Mouse (Mus musculus) embryo, embryonic 11.5 days (tissue): ENCODE results near the gene Ces2f.
"Not testable (repeated sequence)": the region's sequence is repeated elsewhere in the genome, so short reads cannot be mapped to it uniquely, and the experiment has no call there.

ENCODE experiments used
- DNase-seq: peaks from one replicate; pipeline ENCODE4 v3.0.0-alpha.2; 2012; ENCODE audit warnings: low read depth, low spot score

The Ces2f gene

DNA sequence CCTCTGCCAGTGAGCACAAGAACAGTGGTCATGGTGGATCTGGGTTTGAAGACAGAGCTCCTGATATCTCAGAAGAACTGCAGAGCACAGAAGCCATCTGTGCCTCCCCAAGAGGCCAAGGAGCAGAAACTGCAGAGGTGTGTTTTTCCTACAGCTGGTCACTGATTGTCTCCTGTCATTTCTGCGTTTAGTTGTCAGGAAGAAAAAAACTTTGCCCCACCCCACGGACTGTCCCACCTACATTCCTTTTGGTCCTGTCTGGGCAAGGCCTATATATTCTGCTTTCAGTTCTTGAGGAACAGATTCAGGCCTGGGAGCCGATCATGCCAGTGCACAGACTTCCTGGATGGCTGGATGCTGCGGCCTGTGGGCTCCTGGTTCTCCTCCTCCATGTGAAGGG lies at the start of gene Ces2f:
TSS of gene Ces2f (plus strand) at position 301 of the 400 bp plus-strand sequence.
- DNase-seq, result no peak

DNA sequence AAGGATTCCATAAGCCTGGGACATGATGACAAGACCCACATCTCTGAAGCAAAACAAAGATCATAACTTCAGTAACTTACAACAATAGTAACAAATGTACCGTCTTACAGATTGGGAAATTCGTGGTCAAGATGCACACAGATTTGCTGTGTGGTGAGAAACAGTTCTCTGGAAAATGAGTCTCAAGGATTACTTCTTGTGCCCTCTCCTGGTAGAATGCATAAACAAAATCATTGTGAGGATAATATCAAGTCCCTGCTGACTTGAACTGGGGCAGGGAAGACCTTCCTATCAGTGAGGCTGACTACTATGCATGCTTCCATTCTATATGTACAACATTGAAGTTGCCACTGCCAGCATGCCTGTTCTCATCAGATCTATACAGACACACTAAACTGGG lies 45.4 kb upstream of the Ces2f start:
- DNase-seq, result no peak

DNA sequence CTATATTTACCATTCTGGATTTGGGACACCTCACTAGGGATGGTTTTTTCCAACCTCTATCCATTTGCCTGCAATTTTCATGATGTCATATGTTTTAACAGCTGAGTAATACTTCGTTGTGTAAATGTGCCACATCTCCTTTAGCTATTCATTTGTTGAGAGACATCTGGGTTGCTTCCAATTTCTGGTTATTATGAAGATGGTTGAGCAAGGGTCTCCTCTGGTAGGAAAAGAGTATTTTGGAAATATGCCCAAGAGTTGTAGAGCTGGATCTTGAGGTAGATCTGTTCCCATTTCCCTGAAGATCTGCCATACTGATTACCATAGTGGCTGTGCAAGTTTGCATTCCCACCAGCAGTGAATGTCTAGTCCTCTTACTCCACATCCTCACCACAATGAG lies 40.0 kb upstream of the Ces2f start:
- no peak for DNase-seq

DNA sequence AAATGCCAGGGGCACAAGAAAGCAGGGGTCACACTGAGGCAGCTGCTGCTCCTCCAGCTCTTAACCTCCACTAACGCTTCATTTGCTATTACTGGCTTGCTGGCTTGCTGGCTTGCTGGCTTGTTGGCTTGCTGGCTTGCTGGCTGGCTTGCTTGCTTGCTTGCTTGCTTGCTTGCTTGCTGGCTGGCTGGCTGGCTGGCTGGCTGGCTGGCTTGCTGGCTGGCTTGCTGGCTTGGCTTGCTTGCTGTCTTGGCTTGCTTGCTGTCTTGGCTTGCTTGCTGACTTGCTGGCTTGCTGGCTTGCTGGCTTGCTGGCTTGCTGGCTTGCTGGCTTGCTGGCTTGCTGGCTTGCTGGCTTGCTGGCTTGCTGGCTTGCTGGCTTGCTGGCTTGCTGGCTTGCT lies 38.1 kb upstream of the Ces2f start:
- DNase-seq, result not testable (repeated sequence)

DNA sequence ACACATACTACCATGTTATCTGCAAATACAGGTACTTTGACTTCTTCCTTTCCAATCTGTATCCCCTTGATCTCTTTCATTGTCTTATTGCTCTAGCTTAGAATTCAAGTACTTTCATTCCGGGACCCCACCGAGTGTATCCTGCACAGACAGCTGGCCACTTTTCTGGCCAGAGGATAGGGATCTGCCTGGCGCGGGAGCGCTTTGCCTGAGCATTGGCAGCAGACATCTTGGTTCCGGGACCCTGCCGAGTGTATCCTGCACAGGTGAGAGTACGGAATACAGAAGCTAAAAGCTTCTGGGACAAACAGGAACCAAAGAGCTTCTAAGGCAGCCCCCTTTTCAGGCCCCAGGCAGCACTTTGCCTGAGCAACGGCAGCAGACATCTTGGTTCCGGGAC lies 37.5 kb upstream of the Ces2f start:
- not testable (repeated sequence) for DNase-seq

DNA sequence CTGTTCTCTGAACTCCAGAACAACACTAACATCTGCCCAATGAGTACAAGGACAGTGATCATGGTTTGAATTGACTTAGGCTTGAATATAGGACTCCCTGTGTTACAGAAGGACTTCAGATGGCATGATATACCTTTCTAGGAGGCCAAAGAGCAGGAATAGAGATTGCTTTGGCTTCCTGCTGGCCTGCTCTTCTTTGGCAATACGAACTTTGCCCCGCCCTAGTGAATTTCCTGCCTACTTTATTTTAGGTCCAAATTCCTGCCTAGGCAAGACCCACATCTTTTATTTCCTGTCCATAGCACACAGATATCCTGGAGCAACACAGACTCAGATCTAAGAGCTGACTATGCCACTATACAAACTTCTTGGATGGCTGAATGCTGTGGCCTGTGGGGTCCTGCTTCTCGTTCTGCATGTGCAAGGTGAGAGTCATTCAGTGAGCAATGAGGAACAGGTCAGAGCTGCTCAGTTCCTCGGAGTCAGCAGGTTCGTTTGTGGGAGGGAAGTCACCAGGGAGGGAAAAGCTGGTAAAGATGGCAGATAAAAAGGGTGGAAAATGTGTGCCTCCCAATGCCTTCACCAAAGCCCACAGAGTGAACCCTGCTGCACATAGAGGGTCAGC lies 21.1 kb upstream of the Ces2f start, which contains the start of gene Ces2e:
TSS of gene Ces2e (plus strand) at position 289 of the 625 bp plus-strand sequence.
- no peak for DNase-seq

DNA sequence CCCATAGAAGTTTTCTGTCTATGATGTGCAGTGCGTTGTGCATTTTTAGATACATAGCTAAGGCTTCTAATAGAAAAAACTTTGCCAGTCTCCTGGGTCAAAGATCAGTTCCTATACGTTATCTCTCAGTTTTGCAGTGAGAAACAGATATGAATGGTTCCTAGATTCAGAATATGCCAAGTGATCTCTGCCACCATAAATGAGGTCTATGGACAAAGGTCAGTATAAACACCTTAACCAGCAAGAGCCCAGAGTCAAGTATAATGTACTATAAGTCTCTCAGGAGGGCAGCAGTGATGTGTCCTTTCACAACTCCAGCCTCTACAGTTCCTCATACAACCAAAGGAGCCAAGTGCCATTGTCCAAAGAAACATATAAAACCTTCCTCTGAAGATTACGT lies 19.9 kb upstream of the Ces2f start:
- no peak for DNase-seq

DNA sequence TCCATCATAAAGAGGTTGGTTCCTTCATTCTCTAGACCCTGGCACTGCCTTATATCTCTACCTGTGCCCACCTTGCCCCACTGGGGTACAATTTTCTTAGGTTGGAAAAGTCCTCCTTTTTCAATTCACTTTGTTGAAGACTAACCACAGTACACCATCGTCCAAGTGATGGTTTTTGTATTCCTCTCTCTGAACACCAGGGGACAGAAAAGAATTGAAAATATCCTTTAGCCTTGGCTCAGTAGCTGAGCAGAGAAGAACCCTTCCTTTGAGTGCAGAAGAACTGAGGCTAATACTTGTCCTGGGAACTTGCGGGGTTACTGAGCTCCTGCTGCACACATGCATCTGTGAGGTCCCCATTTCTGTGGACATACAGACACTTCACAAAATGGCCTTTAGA lies 2.5 kb upstream of the Ces2f start:
- DNase-seq, result no peak

DNA sequence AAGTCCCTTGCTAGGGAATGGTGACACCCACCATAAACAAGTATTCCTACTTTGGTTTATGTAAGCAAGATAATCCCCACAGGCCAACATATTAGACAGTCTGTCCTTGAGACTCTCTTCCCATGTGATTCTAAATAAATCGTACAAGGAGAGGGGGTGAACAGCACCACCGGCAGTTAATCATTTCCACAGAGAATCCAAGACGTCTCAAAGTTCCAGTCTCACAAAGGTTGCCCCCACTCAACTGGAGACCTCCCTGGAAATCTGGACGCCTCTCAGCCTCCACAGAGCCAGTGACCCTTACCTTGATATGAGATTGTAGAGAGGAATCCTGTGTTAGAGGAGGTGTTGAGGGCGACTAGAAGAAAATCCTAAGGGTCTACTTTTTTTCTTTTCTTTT lies 1.9 kb downstream of the Ces2f start:
- DNase-seq, result no peak

DNA sequence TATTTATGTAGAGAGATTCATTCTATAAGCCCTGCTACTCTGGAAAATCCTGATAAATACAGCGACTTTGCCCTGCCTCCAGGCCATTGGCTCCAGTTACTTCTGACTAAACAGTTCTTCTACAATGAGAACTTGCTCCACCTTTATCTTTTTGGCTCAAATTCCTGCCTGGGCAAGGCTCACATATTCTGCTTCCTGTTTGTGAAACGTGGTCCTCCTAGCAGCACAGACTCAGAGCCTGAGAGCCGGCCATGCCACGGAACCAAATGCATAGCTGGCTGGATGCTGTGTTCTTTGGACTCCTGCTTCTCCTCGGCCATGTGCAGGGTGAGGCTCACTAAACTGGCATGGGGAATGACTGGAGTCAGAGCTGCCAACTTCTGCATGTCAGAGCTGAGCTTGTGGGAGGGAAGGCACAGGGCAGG lies 14.4 kb downstream of the Ces2f start, which contains the start of gene Ces2g:
TSS of gene Ces2g (plus strand) at position 182 of the 425 bp plus-strand sequence.
- no peak for DNase-seq

DNA sequence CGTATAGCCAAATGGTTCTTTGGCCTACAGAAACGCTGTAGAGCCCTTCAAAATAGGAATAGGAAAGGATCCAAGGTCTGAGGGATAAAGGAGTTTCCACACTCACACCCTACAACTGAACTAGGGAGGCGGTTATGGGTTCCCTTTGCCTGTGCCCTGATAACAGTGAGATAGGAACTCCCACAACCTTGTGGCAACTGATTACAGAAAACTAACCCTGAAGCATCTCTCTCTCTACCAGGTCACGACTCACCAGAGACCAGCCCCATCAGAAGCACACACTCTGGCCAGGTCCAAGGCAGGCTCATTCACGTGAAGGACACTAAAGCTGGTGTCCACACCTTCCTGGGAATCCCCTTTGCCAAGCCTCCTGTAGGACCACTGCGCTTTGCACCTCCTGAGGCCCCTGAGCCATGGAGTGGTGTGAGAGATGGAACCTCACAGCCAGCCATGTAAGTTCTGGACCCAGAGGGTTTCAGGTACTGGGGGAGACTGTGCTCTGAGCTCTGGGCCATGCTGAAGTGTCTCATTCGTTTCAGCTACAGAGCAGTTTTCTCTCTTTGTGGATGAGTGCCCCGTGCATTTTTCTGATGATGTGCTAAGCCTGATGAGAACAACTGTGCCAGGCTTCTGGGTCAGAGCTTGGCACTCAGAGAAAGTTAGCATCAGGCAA lies 15.2 kb downstream of the Ces2f start:
- DNase-seq, result no peak

DNA sequence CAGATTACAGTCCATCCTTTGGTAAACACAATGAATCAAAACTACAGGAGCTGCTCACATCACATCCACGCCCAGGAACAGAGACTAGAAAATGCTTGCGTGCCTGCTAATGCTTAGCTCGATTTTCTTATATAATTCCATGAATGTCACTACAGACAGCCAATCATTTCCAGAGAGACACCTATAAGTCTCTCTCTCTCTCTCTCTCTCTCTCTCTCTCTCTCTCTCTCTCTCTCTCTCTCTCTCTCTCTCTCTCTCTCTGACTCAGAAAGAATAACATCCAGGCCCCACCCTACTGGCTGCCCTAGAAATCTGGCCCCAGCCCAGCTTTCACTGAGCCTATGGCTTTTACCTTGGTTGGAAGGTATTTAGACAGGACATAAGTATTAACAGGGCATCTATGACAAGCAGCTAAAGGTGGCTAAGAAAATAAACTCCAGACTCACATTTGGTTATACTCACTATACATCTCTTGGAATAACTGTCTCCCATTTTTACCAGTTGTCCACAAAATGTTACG lies 16.3 kb downstream of the Ces2f start:
- DNase-seq, result no peak

DNA sequence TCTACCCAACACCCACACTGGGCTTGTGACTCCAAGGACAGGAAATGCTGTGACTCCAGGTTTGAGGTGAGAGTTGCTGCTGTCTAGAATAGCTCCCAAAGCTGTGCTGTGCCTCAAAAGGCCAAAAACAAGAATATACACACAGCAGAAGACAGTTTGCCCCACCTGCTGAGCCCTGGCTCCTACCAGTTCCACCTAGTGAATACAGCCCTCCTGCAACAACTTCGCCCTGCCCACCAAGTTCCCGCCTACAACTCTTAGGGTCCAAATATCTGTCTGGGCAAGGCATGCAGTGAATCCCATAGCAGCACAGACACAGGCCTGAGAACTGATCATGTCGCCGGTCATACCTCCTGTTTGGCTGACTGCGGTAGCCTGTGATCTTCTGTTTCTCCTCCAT lies 37.0 kb downstream of the Ces2f start:
- no peak for DNase-seq

DNA sequence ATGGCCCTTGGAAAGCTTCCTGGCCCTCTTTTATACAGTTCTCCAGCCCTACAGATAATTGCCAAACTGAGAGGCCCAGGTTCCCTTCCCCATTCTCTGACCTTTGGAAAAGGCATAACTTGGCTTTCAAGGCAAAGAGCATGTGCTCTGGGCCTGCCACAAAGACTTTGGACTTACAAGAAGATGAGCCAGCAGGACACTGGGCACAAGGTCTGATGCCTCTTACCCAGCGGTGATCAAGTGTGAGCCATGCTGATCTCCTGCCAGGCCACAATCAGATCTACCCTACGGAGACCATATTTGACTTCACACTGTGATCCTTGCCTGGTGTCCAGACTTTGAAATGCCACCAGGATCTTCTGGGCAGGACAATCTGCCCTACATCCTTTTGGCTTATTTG lies 37.8 kb downstream of the Ces2f start:
- DNase-seq, result no peak

DNA sequence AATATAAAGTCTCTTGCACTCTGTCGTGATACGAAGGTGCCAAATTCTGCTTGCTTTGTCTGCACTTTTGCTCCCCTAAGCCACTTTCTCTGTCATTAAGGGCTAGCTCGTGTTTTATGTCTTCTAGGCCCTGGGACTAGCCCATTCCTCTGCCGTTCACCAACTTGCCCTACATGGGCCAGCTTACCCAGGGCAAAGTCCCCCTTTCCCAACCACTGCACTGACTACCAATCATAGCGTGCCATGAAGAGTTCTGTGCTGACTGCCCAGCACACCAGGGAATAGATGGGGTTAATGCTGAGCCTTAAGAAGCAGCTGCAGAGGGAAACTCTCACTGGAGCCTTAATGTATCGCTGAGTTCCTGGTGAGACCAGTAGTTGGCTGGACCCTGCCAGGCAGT lies 51.0 kb downstream of the Ces2f start:
- DNase-seq, result no peak

DNA sequence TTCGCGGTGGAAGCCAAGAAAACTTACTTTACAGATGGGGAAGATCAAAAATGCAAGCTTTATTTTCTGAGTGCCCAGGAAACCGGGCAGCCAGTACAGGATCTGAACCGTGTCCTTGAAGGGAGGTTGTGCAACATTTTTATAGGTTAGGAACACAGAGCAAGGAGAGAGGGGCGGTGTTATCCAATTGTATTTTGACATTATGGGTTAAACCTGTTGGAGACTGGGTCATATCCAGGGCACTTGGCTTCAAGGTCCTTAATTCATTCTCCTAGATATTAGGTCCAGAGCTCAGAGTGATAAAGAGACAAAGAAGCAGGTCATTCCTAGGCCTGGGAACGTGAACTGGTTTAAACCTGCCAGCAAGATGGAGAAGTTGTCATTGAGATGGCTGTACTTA lies 52.0 kb downstream of the Ces2f start:
- DNase-seq, result no peak

DNA sequence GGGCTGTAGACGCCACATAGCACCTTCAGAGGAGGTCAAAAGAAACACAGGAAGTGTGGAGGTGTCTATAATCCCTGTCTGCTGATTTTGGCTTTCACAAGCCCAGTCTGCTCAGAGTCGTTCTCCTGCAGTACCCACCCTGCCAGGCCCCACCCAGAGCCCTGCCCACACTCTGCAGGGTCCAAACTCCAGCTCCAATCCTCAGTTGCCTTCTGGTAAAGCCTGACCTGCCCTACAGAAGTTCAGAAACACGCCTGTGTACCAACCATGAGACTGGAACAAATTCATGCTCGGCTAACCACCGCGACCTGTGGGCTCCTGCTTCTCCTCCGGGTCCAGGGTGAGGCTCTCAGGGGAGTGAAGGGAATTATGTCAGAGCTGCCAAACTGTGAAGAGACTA lies 53.4 kb downstream of the Ces2f start, which contains the start of gene Ces2h:
TSS of gene Ces2h (plus strand) at position 268 of the 400 bp plus-strand sequence.
- DNase-seq, result no peak
